Mouse (Mus musculus) E14TG2a.4 (cell line): ENCODE data around the gene Il1rl2.
"Not testable (repeated sequence)": the region's sequence is repeated elsewhere in the genome, so short reads cannot be mapped to it uniquely, and the experiment has no call there.

Experiments
- H3K27me3 ChIP-seq: 2 replicates; pipeline ENCODE4 v1.6.1; 2014; ENCODE audit warnings: low read length, control low read depth; ENCODE audit not compliant: insufficient read depth
- H3K36me3 ChIP-seq: 2 replicates; pipeline ENCODE4 v1.6.1; 2014; ENCODE audit warnings: low read length, control low read depth; ENCODE audit not compliant: insufficient read depth
- H3K4me1 ChIP-seq: replicated peaks from 2 replicates; pipeline ENCODE4 v1.6.1; 2014; ENCODE audit warnings: low read depth, low read length, control low read depth
- H3K4me3 ChIP-seq: replicated peaks from 2 replicates; pipeline ENCODE4 v1.5.1; 2014; ENCODE audit warnings: mild to moderate bottlenecking, low read length
- H3K9me3 ChIP-seq: 2 replicates; pipeline ENCODE4 v1.6.1; 2014; ENCODE audit warnings: low read length, control low read depth
- CTCF ChIP-seq: conservative IDR thresholded peaks from 2 replicates; pipeline ENCODE4 v1.5.1; 2014; ENCODE audit warnings: low read length
- NANOG ChIP-seq: IDR thresholded peaks from 2 replicates; pipeline ENCODE4 v1.6.1; 2014; ENCODE audit warnings: borderline replicate concordance, low read length, mixed read lengths
- POU5F1 ChIP-seq: IDR thresholded peaks from 2 replicates; pipeline ENCODE4 v1.6.1; 2014; ENCODE audit warnings: low read length, borderline replicate concordance

Il1rl2 gene

DNA sequence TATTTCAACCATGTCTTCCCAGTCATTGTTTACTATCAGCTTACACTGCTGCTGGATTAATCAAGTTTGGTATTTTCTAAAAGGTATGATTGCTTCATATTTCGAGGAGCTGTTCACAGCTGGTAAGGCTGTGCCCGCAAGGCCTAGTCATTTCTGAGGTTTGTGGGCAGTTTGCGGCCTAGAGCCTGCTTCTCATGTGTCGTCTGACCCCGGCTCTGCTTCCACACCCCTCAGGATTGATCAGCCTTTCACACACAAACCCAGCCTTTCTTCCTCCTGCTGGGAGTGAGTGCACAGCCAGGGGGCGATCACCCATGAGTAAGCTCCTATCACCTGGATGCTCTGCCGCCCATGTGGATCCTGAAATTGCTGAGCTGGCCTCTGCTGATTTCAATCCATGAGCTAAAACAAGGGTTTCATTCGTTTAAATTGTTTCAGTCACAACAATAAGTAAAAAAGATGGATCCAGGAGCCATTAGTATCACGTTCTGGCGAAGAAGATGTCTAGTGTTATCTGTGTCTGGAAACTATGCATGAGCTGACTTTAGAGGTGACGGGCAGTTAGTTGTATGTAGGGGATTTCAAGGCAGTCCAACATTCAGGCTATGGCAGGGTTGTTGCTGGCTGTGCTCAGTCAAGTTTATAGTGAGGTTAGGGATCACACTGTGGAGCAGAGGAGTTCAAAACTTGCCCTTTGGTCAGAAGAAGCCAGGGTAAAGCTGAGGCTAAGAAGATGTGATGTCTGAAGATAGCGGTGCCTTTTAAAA is 33.7 kb upstream of the Il1rl2 start:
- TF ChIP-seq NANOG (no peak), CTCF (peak; percentile 21)

GRCm38 (mm10) chr1:40292231-40292630 is 32.2 kb upstream of the Il1rl2 start:
- H3K27me3 ChIP-seq, result no peaks in the 10 kb centered on the region
- peaks cover 10% of the 10 kb centered on the region for H3K9me3 ChIP-seq
- H3K4me1 ChIP-seq, result no peaks in the 10 kb centered on the region; the same call in 1 of the 2 replicates
- H3K36me3 ChIP-seq, result no peaks in the 10 kb centered on the region
- no peak for TF ChIP-seq CTCF
- no peak for TF ChIP-seq NANOG
- no peak overlapping the region for H3K4me3 ChIP-seq

More for the DNA sequence above, 33.7 kb upstream of the Il1rl2 start:
- Histone ChIP-seq H3K27me3 (no peaks in the 10 kb centered on the region), H3K4me3 (no peak overlapping the region), H3K4me1 (no peaks in the 10 kb centered on the region; the same call in 1 of the 2 replicates), H3K9me3 (peaks cover 3% of the 10 kb centered on the region), H3K36me3 (no peaks in the 10 kb centered on the region)

DNA sequence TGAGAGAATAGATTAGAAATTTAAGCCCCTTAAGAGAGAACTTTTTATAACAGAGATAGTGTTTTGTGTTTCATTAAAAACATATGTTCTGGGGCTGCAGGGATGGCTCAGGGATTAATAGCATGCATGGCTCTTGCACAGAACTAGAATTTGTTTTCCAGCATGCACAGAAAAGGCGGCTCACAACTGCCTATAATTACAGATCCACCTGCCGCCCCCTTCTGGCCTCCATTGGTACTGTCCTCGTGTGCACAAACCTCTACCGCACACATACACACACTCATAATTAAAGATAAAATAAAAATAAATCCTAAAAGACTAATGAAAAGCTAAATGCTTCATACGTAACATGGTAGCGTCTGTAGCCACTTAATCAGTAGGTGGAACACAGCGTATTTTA is 30.5 kb upstream of the Il1rl2 start:
- no peaks in the 10 kb centered on the region for H3K27me3 ChIP-seq
- H3K4me3 ChIP-seq, result no peak overlapping the region
- no peaks in the 10 kb centered on the region for H3K36me3 ChIP-seq
- no peaks in the 10 kb centered on the region; the same call in 1 of the 2 replicates for H3K4me1 ChIP-seq
- TF ChIP-seq CTCF, result peak; percentile 70
- no peak for TF ChIP-seq POU5F1
- peaks cover 10% of the 10 kb centered on the region for H3K9me3 ChIP-seq

DNA sequence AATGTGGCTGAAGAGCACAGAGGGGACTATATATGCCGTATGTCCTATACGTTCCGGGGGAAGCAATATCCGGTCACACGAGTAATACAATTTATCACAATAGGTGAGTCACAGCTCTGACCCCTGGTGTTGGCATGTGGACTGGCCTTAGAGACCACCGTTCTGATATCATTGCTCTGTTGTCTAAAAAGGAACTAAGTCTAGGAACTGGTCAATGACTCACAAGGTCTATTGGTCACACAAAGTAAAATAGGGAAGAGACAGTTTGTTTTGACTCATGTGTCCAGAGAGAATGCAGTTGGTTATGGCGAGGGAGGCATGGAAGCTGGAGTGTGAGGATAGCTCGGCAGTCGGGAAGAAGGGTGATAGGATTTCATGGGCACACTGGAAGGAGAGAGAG is 29.6 kb upstream of the Il1rl2 start:
- Histone ChIP-seq H3K36me3 (no peaks in the 10 kb centered on the region), H3K4me3 (no peak overlapping the region), H3K4me1 (no peaks in the 10 kb centered on the region; the same call in 1 of the 2 replicates), H3K27me3 (no peaks in the 10 kb centered on the region), H3K9me3 (peaks cover 10% of the 10 kb centered on the region)
- TF ChIP-seq NANOG (no peak), POU5F1 (no peak), CTCF (no peak)

DNA sequence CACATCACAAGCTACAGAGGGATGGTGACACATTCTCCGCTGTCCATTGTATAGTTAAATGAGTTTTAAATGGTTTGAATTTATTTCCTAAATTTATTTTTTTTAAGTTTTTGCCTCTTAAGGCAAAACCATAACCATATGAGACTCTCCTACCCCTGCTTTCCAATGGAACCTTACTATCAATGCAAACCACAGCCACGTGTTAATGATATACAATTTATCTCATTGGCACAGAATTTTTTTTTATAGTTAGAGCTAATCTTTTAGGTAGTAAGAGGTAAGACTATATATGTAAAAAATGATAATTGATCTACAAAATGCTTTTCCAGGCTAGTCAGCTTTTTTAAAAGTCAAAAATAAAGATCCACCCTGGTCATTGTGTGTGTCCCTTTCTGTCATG is 26.4 kb upstream of the Il1rl2 start:
- peaks cover 10% of the 10 kb centered on the region for H3K4me1 ChIP-seq
- no peak overlapping the region for H3K4me3 ChIP-seq
- no peak for TF ChIP-seq NANOG
- TF ChIP-seq POU5F1, result no peak
- no peak for TF ChIP-seq CTCF
- H3K27me3 ChIP-seq, result no peaks in the 10 kb centered on the region
- H3K36me3 ChIP-seq, result no peaks in the 10 kb centered on the region
- H3K9me3 ChIP-seq, result peaks cover 10% of the 10 kb centered on the region

- Histone ChIP-seq H3K9me3 (peaks cover 9% of the 10 kb centered on the region), H3K27me3 (no peaks in the 10 kb centered on the region), H3K4me1 (peaks cover 32% of the 10 kb centered on the region), H3K36me3 (no peaks in the 10 kb centered on the region), H3K4me3 (0 out of 2 replicates have a peak overlapping the region, but pooled peaks have one; percentile 11)
- TF ChIP-seq NANOG, result no peak
- TF ChIP-seq POU5F1, result peak; percentile 30; the same call in 1 of the 2 replicates
- TF ChIP-seq CTCF, result no peak
These were observed 21.1 kb upstream of the Il1rl2 start for GRCm38 (mm10) chr1:40303179-40303866.

DNA sequence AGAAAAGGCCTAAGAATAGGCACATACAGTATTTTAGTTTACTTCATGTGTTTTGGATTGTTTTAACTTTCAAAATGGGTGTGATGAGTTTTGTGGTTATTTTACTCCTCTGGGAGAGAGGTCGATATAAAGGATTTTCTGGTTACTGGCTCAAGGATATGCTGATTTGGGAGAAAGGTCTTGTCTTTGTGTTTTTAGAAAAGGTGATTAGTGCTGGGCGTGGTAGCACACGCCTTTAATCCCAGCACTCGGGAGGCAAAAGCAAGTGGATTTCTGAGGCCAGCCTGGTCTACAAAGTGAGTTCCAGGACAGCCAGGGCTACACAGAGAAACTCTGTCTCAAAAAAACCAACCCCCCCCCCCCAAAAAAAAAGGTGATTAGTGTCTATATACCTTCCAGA is 20.1 kb upstream of the Il1rl2 start:
- peaks cover 32% of the 10 kb centered on the region for H3K4me1 ChIP-seq
- H3K9me3 ChIP-seq, H3K36me3 ChIP-seq, H3K27me3 ChIP-seq: not testable (repeated sequence)
- peak overlapping the region; percentile 20; the same call in 1 of the 2 replicates for H3K4me3 ChIP-seq
- peak; percentile 61 for TF ChIP-seq NANOG

- no peaks in the 10 kb centered on the region for H3K36me3 ChIP-seq
- no peak overlapping the region for H3K4me3 ChIP-seq
- H3K9me3 ChIP-seq, result peaks cover 14% of the 10 kb centered on the region
- no peaks in the 10 kb centered on the region for H3K27me3 ChIP-seq
- no peak for TF ChIP-seq CTCF
- TF ChIP-seq NANOG, result no peak
- no peak for TF ChIP-seq POU5F1
- H3K4me1 ChIP-seq, result peaks cover 32% of the 10 kb centered on the region
These were observed 18.3 kb upstream of the Il1rl2 start for GRCm38 (mm10) chr1:40306111-40306510.
